Mouse (Mus musculus): ENCODE measurements around the gene Rnaseh2b.

- no peak for TF ChIP-seq CTCF (IDR thresholded peaks at IDR 0.05; ENCODE audit: borderline replicate concordance, control insufficient read depth, extremely low read depth, insufficient read depth, low read length, poor library complexity)
- TF ChIP-seq POLR2A (IDR thresholded peaks at IDR 0.05; ENCODE audit: control insufficient read depth, extremely low read depth, insufficient read depth, low read length, poor library complexity) = no peak
Measured at GRCm38 (mm10) chr14:62416007-62416741, 123.8 kb downstream of the Rnaseh2b start.
